Mouse (Mus musculus) hindbrain, postnatal 0 days (tissue): ENCODE results near the gene Mindy4. TPM values are rescaled to one million over a fixed set of nuclear protein-coding genes. Genes with fewer than 3 reads are reported as not detected.

Source experiments
- ATAC-seq: fragments of 200-750 bp; cut with Nextera tagmentation; 2 replicates; pipeline ENCODE4 v1.8.0; 2017; ENCODE audit warnings: mild to moderate bottlenecking, moderate TSS enrichment, moderate library complexity
- DNase-seq: peaks from one replicate; pipeline ENCODE4 v3.0.0-alpha.2; 2015; ENCODE audit warnings: low spot score
- H3K27ac ChIP-seq: fragments of 300-500 bp; sonication (generic); 2 replicates; pipeline ENCODE4 v1.5.1; 2014; ENCODE audit warnings: mild to moderate bottlenecking
- H3K27me3 ChIP-seq: fragments of 300-500 bp; sonication (generic); 2 replicates; pipeline ENCODE4 v1.6.1; 2014; ENCODE audit warnings: low read length, mixed read lengths; ENCODE audit not compliant: insufficient read depth
- H3K36me3 ChIP-seq: fragments of 300-500 bp; sonication (generic); 2 replicates; pipeline ENCODE4 v1.6.1; 2014; ENCODE audit warnings: low read length, mixed read lengths; ENCODE audit not compliant: insufficient read depth
- H3K4me1 ChIP-seq: fragments of 300-500 bp; sonication (generic); 2 replicates; pipeline ENCODE4 v1.6.1; 2014; ENCODE audit warnings: antibody characterized with exemption, low read length, mixed read lengths; ENCODE audit not compliant: insufficient read depth
- H3K4me2 ChIP-seq: fragments of 300-500 bp; sonication (generic); 2 replicates; pipeline ENCODE4 v1.6.1; 2014; ENCODE audit warnings: low read depth, mild to moderate bottlenecking, low read length, moderate library complexity, mixed read lengths
- H3K4me3 ChIP-seq: fragments of 300-500 bp; sonication (generic); 2 replicates; pipeline ENCODE4 v1.5.1; 2014; ENCODE audit warnings: low read length
- H3K9ac ChIP-seq: fragments of 300-500 bp; sonication (generic); replicated peaks from 2 replicates; pipeline ENCODE4 v1.6.1; 2014; ENCODE audit warnings: mild to moderate bottlenecking, low read length, moderate library complexity, mixed read lengths
- H3K9me3 ChIP-seq: fragments of 300-500 bp; sonication (generic); 2 replicates; pipeline ENCODE4 v1.6.1; 2016; ENCODE audit warnings: low read length, mixed read lengths
- CTCF ChIP-seq: IDR thresholded peaks from 2 replicates; pipeline ENCODE4 v1.5.1; 2016; ENCODE audit warnings: antibody characterized with exemption, control low read depth, low read depth
- WGBS: fragments of 180-500 bp; shearing (Covaris S2); extraction: QIAGEN DNeasy Blood & Tissue Kit; methylation state at CpG from one replicate; pipeline ENCODE4 v1.1.7; 2014; 5-methylcytosine and 5-hydroxymethylcytosine counted together
- polyA plus RNA-seq: library from polyadenylated mRNA; unstranded; fragments of >200 nt; fragmentation: Nextera tagmentation; extraction: Ambion mirVana; gene quantifications from 2 replicates; pipeline ENCODE4 v1.2.1, GENCODE M21; 2015
- total RNA-seq: library from RNA; depleted of rRNA; stranded (reverse); fragments of >200 nt; gene quantifications from 2 replicates; pipeline ENCODE4 v1.2.3, GENCODE M21; 2014; rRNA removed

Mindy4 gene
- total RNA-seq = 10.4 and 11.7 TPM in 2 replicates
- 8.2 and 8.4 TPM in 2 replicates for polyA plus RNA-seq

- DNase-seq (peak; percentile 97), ATAC-seq (peak; percentile 97)
- Histone ChIP-seq H3K9me3 (no peaks in the 10 kb centered on the region), H3K9ac (peak within 1 kb of the TSS; percentile 65), H3K27me3 (no peaks in the 10 kb centered on the region), H3K4me3 (peak within 1 kb of the TSS; percentile 52), H3K4me2 (peak within 1 kb of the TSS; percentile 67), H3K36me3 (no peaks in the 10 kb centered on the region), H3K4me1 (peaks cover 5% of the 10 kb centered on the region; the same call in 1 of the 2 replicates), H3K27ac (peak within 1 kb of the TSS; percentile 83)
- whole genome bisulfite sequencing = 2% methylated on average over 33 of the region's 33 CpGs
- TF ChIP-seq CTCF = peak; percentile 60
Measured at GRCm38 (mm10) chr6:55202913-55203910, at the start of gene Mindy4. Mindy4 (plus strand) TSS chr6:55203383.

GRCm38 (mm10) chr6:55159256-55159655 is 43.9 kb upstream of the Mindy4 start:
- Histone ChIP-seq H3K27me3 (no peaks in the 10 kb centered on the region; the same call in 1 of the 2 replicates), H3K4me1 (no peaks in the 10 kb centered on the region), H3K36me3 (no peaks in the 10 kb centered on the region), H3K4me3 (no peak overlapping the region), H3K4me2 (no peak overlapping the region), H3K27ac (no peak overlapping the region), H3K9me3 (no peaks in the 10 kb centered on the region), H3K9ac (no peak overlapping the region)
- DNase-seq (no peak), ATAC-seq (peak; percentile 43; the same call in 1 of the 2 replicates)
- WGBS = 78% methylated on average over 1 of the region's 1 CpGs
- TF ChIP-seq CTCF = no peak

DNA sequence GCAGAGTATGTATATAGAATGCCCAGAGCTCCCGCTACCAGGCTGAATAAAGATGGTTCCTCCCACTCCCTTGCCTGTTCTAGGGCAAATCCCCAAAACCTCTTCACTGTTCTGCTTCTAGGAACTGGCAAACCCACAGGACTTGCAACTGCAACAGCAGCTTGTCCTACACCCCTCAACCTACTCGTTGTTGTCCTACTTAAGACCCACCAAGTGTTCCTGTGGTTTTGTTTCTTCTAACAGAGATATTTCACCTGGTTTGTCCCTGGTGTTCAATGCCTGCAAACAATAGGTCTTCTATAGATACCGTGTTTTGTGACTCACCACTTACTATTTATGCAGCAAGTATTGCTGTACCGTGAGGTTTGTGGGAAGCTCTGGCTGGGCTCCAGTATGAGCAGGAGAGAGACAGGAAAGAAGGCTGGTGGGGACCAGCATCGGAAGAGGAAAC is 41.8 kb upstream of the Mindy4 start:
- no peak for TF ChIP-seq CTCF
- DNase-seq (no peak), ATAC-seq (no peak)
- Histone ChIP-seq H3K4me3 (no peak overlapping the region), H3K4me1 (no peaks in the 10 kb centered on the region), H3K4me2 (no peak overlapping the region), H3K9ac (no peak overlapping the region), H3K27me3 (no peaks in the 10 kb centered on the region; the same call in 1 of the 2 replicates), H3K27ac (no peak overlapping the region), H3K9me3 (no peaks in the 10 kb centered on the region), H3K36me3 (no peaks in the 10 kb centered on the region)
- 66% methylated on average over 5 of the region's 5 CpGs for WGBS

DNA sequence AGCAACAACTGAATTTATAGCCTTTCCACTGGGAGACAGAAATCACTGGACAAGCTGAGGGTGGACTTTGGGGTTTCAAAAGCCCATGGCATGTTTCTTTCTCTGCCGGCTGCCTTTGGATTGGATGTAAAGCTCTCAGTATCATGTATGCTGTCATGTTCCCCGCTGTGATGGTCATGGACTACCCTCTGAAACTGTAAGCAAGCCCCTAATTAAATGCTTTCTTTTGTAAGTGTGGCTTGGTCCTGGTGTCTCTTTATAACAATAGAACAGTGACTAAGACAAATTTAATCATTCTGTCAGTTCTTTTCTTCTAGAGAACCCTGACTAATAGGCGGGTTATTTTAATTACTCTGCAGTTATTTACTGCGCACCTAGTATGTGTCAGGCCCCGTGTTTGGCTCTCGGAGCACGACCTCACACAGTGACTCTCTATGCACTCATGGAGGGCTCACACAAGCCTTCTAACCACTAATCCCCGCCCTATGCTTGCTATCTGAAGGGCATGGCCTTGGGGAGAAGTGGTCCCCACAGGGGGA is 40.1 kb upstream of the Mindy4 start:
- DNase-seq = no peak
- no peak for TF ChIP-seq CTCF
- Histone ChIP-seq H3K9me3 (no peaks in the 10 kb centered on the region), H3K4me2 (no peak overlapping the region), H3K4me1 (no peaks in the 10 kb centered on the region), H3K9ac (no peak overlapping the region), H3K4me3 (no peak overlapping the region), H3K36me3 (no peaks in the 10 kb centered on the region), H3K27ac (no peak overlapping the region), H3K27me3 (no peaks in the 10 kb centered on the region; the same call in 1 of the 2 replicates)
- no peak for ATAC-seq
- WGBS = 41% methylated on average over 8 of the region's 8 CpGs

GRCm38 (mm10) chr6:55166777-55167463 is 36.3 kb upstream of the Mindy4 start:
- WGBS = 49% methylated on average over 7 of the region's 7 CpGs
- Histone ChIP-seq H3K27me3 (no peaks in the 10 kb centered on the region; the same call in 1 of the 2 replicates), H3K4me3 (no peak overlapping the region), H3K27ac (no peak overlapping the region), H3K4me1 (no peaks in the 10 kb centered on the region), H3K36me3 (no peaks in the 10 kb centered on the region), H3K4me2 (no peak overlapping the region), H3K9me3 (no peaks in the 10 kb centered on the region), H3K9ac (no peak overlapping the region)
- peak; percentile 98 for TF ChIP-seq CTCF
- DNase-seq (peak; percentile 89), ATAC-seq (peak; percentile 70)

DNA sequence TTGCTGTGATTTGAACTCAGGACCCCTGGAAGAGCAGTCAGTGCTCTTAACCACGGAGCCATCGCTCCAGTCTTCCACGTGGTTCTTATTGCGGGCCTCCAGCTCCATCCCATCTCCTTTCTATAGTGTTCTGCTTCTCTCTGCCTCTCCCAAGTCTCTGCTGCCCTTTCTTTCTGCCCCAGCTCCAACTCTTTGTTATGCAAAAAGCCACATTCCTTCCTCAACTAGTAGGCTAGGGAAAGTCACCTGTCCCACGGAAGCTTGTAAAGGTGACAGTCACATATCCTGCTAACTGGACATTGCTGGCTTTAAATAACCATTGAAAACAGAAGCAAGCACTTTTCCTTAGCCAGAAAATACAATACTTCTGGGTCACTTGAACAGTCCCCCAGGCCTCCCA is 33.4 kb upstream of the Mindy4 start:
- WGBS = 58% methylated on average over 5 of the region's 5 CpGs
- no peaks in the 10 kb centered on the region for H3K27me3 ChIP-seq

More for the DNA sequence above, 33.4 kb upstream of the Mindy4 start:
- H3K4me1 ChIP-seq = no peaks in the 10 kb centered on the region
- H3K4me2 ChIP-seq = no peak overlapping the region
- DNase-seq = no peak
- ATAC-seq = no peak
- no peaks in the 10 kb centered on the region for H3K36me3 ChIP-seq
- no peak overlapping the region for H3K9ac ChIP-seq
- no peak overlapping the region for H3K27ac ChIP-seq
- TF ChIP-seq CTCF = no peak
- no peaks in the 10 kb centered on the region for H3K9me3 ChIP-seq
- H3K4me3 ChIP-seq = no peak overlapping the region
